Mouse (Mus musculus) thymus, postnatal 14 days (tissue): ENCODE measurements at regions not wholly inside any gene's neighbourhood (a gene's known extent, or its start where the extent isn't known, plus 50 kb on each side); places are given as distances from the start of the nearest gene placed in this dataset.
A peak's percentile ranks its signal among the peaks of the same experiment; 100 is the strongest.
"Not testable (repeated sequence)": the region's sequence is repeated elsewhere in the genome, so short reads cannot be mapped to it uniquely, and the experiment has no call there.

Source experiments
- DNase-seq: peaks from one replicate; pipeline ENCODE4 v3.0.0; 2021

GRCm38 (mm10) chr17:4890131-4890530 lies 104.0 kb upstream of the Arid1b start:
- no peak for DNase-seq

GRCm38 (mm10) chr17:4891576-4891975 lies 102.6 kb upstream of the Arid1b start:
- DNase-seq, result no peak

- not testable (repeated sequence) for DNase-seq
Observed at GRCm38 (mm10) chr17:4894756-4895330, 99.3 kb upstream of the Arid1b start.

GRCm38 (mm10) chr17:4903129-4903528 lies 91.0 kb upstream of the Arid1b start:
- DNase-seq, result no peak

GRCm38 (mm10) chr17:4906504-4906903 lies 87.6 kb upstream of the Arid1b start:
- DNase-seq, result no peak

- DNase-seq, result peak; percentile 39
Observed at GRCm38 (mm10) chr17:4907181-4907752, 86.9 kb upstream of the Arid1b start.

GRCm38 (mm10) chr17:4907841-4908571 lies 86.1 kb upstream of the Arid1b start:
- peak; percentile 95 for DNase-seq

- DNase-seq, result peak; percentile 36
Observed at GRCm38 (mm10) chr17:4908572-4908965, 85.6 kb upstream of the Arid1b start.

GRCm38 (mm10) chr17:4910182-4910581 lies 84.0 kb upstream of the Arid1b start:
- DNase-seq, result no peak

- no peak for DNase-seq
Observed at GRCm38 (mm10) chr17:4913001-4913400, 81.1 kb upstream of the Arid1b start.

GRCm38 (mm10) chr17:4919866-4920495 lies 74.2 kb upstream of the Arid1b start:
- DNase-seq, result no peak

- DNase-seq, result no peak
Observed at GRCm38 (mm10) chr17:4921121-4921520, 73.0 kb upstream of the Arid1b start.

GRCm38 (mm10) chr17:4928631-4929030 lies 65.5 kb upstream of the Arid1b start:
- DNase-seq, result no peak

- no peak for DNase-seq
Observed at GRCm38 (mm10) chr17:4935268-4935667, 58.9 kb upstream of the Arid1b start.

GRCm38 (mm10) chr17:4940589-4940988 lies 53.5 kb upstream of the Arid1b start:
- no peak for DNase-seq

- DNase-seq, result no peak
Observed at GRCm38 (mm10) chr17:4941286-4941800, 52.8 kb upstream of the Arid1b start.

- no peak for DNase-seq
Observed at GRCm38 (mm10) chr17:4942868-4943267, 51.3 kb upstream of the Arid1b start.
